Mouse (Mus musculus) left cerebral cortex, postnatal 4 days (tissue): Measurements from ENCODE around the gene Il20ra. TPM values are rescaled to one million over a fixed set of nuclear protein-coding genes. Genes with fewer than 3 reads are reported as not detected.

Source experiments
- DNase-seq: peaks from one replicate; pipeline ENCODE4 v3.0.0-alpha.2; 2022
- intact Hi-C: fragments of 180-260 bp; cut with DNase I; formaldehyde crosslinking; loops from one replicate; pipeline ENCODE4 v1.15.1; 2025
- total RNA-seq, 2 experiments: library from RNA; stranded (reverse); gene quantifications; 2 replicates each; pipeline ENCODE4 v1.2.3; 2021

The Il20ra gene
- total RNA-seq, 2 experiments from 2014 or later, result not detected

- intact Hi-C loops, result no loop called here
Measured at GRCm38 (mm10) chr10:19746156-19746555, 33.8 kb downstream of the Il20ra start.

GRCm38 (mm10) chr10:19747661-19748060 is 35.3 kb downstream of the Il20ra start:
- intact Hi-C loops, result no loop called here
- no peak for DNase-seq

More at GRCm38 (mm10) chr10:19746156-19746555, 33.8 kb downstream of the Il20ra start:
- DNase-seq, result no peak

GRCm38 (mm10) chr10:19765459-19765858 is 53.1 kb downstream of the Il20ra start:
- intact Hi-C loops, result no loop called here
- no peak for DNase-seq

GRCm38 (mm10) chr10:19779092-19779491 is 66.7 kb downstream of the Il20ra start:
- peak; percentile 48 for DNase-seq
- intact Hi-C loops, result no loop called here

- no peak for DNase-seq
- intact Hi-C loops, result no loop called here
Measured at GRCm38 (mm10) chr10:19781365-19781764, 69.0 kb downstream of the Il20ra start.

GRCm38 (mm10) chr10:19794996-19795395 is 82.6 kb downstream of the Il20ra start:
- intact Hi-C loops, result no loop called here
- DNase-seq, result peak; percentile 75

GRCm38 (mm10) chr10:19802958-19803357 is 90.6 kb downstream of the Il20ra start:
- intact Hi-C loops, result no loop called here

GRCm38 (mm10) chr10:19804763-19805162 is 92.4 kb downstream of the Il20ra start:
- no peak for DNase-seq
- intact Hi-C loops, result no loop called here

More at GRCm38 (mm10) chr10:19802958-19803357, 90.6 kb downstream of the Il20ra start:
- no peak for DNase-seq

Other genes starting within 250 kb of the Il20ra start
- gene Ifngr1, start 120.6 kb upstream of the Il20ra start, total RNA-seq, result 10 to 100 TPM; 12.4 to 12.5 TPM
- gene Il22ra2, start 90.6 kb upstream of the Il20ra start, total RNA-seq, result not detected
- gene Slc35d3, start 138.9 kb downstream of the Il20ra start, total RNA-seq, result 1 to 10 TPM; 1.3 to 1.5 TPM
- 10 to 100 TPM; 19.4 to 20.7 TPM for gene Pex7, start 195.1 kb downstream of the Il20ra start, total RNA-seq
- 10 to 100 TPM; 21.3 to 23.4 TPM for gene Map3k5, start 221.9 kb downstream of the Il20ra start, total RNA-seq